Mouse (Mus musculus): Measurements from ENCODE around the gene 9930021J03Rik.

- no peak for TF ChIP-seq CTCF (conservative IDR thresholded peaks at IDR 0.05; ENCODE audit: low read length)
- TF ChIP-seq NANOG (IDR thresholded peaks at IDR 0.05; ENCODE audit: borderline replicate concordance, low read length) = no peak
- TF ChIP-seq POU5F1 (IDR thresholded peaks at IDR 0.05; ENCODE audit: borderline replicate concordance, low read length) = no peak
Measured at GRCm38 (mm10) chr19:29678181-29678778, 127.5 kb downstream of the 9930021J03Rik start.
